Mouse (Mus musculus) cerebellum, adult (tissue): ENCODE results near the gene Adprh.

ENCODE experiments used
- ATAC-seq: cut with Nextera tagmentation; 2 replicates; pipeline ENCODE4 v1.9.2; 2017; ENCODE audit warnings: mild to moderate bottlenecking, moderate library complexity, mixed read lengths; ENCODE audit not compliant: insufficient number of reproducible peaks, low FRiP score, low TSS enrichment

Gene Adprh

GRCm38 (mm10) chr16:38400311-38400960 is 52.1 kb downstream of the Adprh start:
- no peak for ATAC-seq

- ATAC-seq, result 0 out of 2 replicates have a peak, but pooled peaks have one; percentile 22
Measured at GRCm38 (mm10) chr16:38399531-38400231, 52.8 kb downstream of the Adprh start.

GRCm38 (mm10) chr16:38399076-38399475 is 53.4 kb downstream of the Adprh start:
- ATAC-seq, result no peak

GRCm38 (mm10) chr16:38398266-38398665 is 54.2 kb downstream of the Adprh start:
- no peak for ATAC-seq

- ATAC-seq, result 0 out of 2 replicates have a peak, but pooled peaks have one; percentile 59
Measured at GRCm38 (mm10) chr16:38396155-38396554, 56.3 kb downstream of the Adprh start.

- ATAC-seq, result no peak
Measured at GRCm38 (mm10) chr16:38395060-38395730, 57.3 kb downstream of the Adprh start.

- no peak for ATAC-seq
Measured at GRCm38 (mm10) chr16:38394191-38394618, 58.3 kb downstream of the Adprh start.
